Mouse (Mus musculus) C2C12 (cell line): ENCODE data around the gene Gsg1l2.

Source experiments
- CTCF ChIP-seq: IDR thresholded peaks from one replicate; pipeline ENCODE4 v1.5.1; 2011; ENCODE audit not compliant: control insufficient read depth, insufficient read depth, insufficient read length
- MAX ChIP-seq: IDR thresholded peaks from one replicate; pipeline ENCODE4 v1.6.1; 2011; ENCODE audit warnings: mild to moderate bottlenecking, control low read depth
- MYOD1 ChIP-seq: IDR thresholded peaks from one replicate; pipeline ENCODE4 v1.6.1; 2011; ENCODE audit warnings: low read depth; ENCODE audit not compliant: control insufficient read depth, insufficient read length

GRCm38 (mm10) chr11:67727095-67727494 lies 47.3 kb upstream of the Gsg1l2 start:
- TF ChIP-seq CTCF, result no peak
- no peak for TF ChIP-seq MYOD1
- TF ChIP-seq MAX, result no peak
